Mouse (Mus musculus) megakaryocyte, adult 5-6 weeks (primary cell): ENCODE results near the gene Btbd35f2. TPM values are rescaled to one million over a fixed set of nuclear protein-coding genes. Genes with fewer than 3 reads are reported as not detected.
"Not testable (repeated sequence)": the region's sequence is repeated elsewhere in the genome, so short reads cannot be mapped to it uniquely, and the experiment has no call there.

Source experiments
- ATAC-seq: 2 replicates; pipeline ENCODE4 v1.8.0; 2016; ENCODE audit warnings: mild to moderate bottlenecking, inconsistent platforms; ENCODE audit not compliant: poor library complexity, severe bottlenecking
- total RNA-seq, 2 experiments: library from RNA; stranded (forward) in 1 of 2; stranded (reverse) in 1 of 2; fragments of 153-499, 151-499 nt in 1 of 2; fragments of 221-1000, 200-1000 nt in 1 of 2; gene quantifications; 2 replicates each; pipeline versions ENCODE4 v1.2.3 to v1.2.4; 2015 to 2017

The Btbd35f2 gene
- not detected in 2 replicates for total RNA-seq (2015)
- total RNA-seq (2017) = not detected in 2 replicates

- ATAC-seq = not testable (repeated sequence)
Measured at GRCm38 (mm10) chrX:32278094-32278493, at the start of gene Btbd35f2. Gene Btbd35f2 (plus strand): TSS chrX:32278394.

Other genes with a start within 250 kb of the Btbd35f2 start
- gene Btbd35f22, start 230.6 kb upstream of the Btbd35f2 start, total RNA-seq (2015) = not detected in 2 replicates
- not detected in 2 replicates for gene Btbd35f22, start 230.6 kb upstream of the Btbd35f2 start, total RNA-seq (2017)